Mouse (Mus musculus): ENCODE data around the gene Ptprc. TPM values are rescaled to one million over a fixed set of nuclear protein-coding genes. Genes with fewer than 3 reads are reported as not detected.

The Ptprc gene
- polyA plus RNA-seq, 1 experiment from 2014 or later = 4.6 TPM

DNA sequence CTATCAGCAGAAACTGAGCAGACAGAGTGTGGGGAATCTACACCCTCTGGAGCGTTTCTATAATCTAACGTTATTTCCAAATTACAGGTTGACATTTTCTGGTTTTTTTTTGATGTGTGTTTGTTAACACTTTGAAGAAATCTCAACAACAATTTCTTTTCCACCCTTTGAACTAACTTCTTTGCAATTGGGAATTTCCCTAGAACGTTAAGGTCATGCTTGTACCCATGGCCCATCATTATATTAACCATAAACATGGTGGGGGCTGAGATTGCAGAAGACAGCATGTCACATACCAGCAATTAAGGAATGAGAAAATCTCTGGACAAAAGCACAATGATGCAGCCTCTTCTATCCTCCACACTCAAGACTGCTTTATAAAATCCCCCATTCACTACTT lies 30.4 kb downstream of the Ptprc start:
- H3K4me3 ChIP-seq = no peak overlapping the region
- no peaks in the 10 kb centered on the region for H3K27me3 ChIP-seq
- H3K4me1 ChIP-seq = no peaks in the 10 kb centered on the region
- H3K9me3 ChIP-seq = no peaks in the 10 kb centered on the region
- ATAC-seq (ENCODE audit: insufficient number of reproducible peaks, low FRiP score, low TSS enrichment, low read depth) = no peak
- H3K36me3 ChIP-seq = no peaks in the 10 kb centered on the region
- H3K9ac ChIP-seq = no peak overlapping the region
- no peak overlapping the region for H3K27ac ChIP-seq
- no peak overlapping the region for H3K4me2 ChIP-seq
- WGBS = 79% methylated on average over 3 of the region's 3 CpGs

DNA sequence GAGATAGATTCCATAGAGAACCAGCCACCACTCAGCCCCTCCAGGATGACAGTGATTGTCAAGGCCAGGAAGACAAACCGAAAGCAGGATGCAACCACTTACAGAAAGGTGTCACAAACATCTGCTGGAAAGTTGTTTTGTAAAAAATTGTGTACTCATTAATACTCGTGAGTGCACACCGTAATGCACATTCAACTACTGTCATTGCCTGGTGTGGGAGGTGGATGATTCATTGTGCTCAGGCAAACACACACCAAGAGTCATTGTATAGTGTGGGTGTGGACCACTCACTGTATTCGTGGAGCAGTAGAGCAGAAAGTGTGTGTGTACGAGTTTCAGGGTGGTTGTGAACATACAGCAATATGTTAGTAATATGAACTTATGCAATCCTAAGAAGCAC lies 31.1 kb downstream of the Ptprc start:
- H3K27me3 ChIP-seq = no peaks in the 10 kb centered on the region

GRCm38 (mm10) chr1:138140769-138141168 lies 34.7 kb downstream of the Ptprc start:
- Histone ChIP-seq H3K4me3 (no peak overlapping the region), H3K4me2 (no peak overlapping the region), H3K27ac (no peak overlapping the region), H3K9me3 (no peaks in the 10 kb centered on the region), H3K9ac (no peak overlapping the region), H3K4me1 (peaks cover 4% of the 10 kb centered on the region; the same call in 1 of the 2 replicates), H3K27me3 (no peaks in the 10 kb centered on the region), H3K36me3 (no peaks in the 10 kb centered on the region)
- ATAC-seq (ENCODE audit: insufficient number of reproducible peaks, low FRiP score, low TSS enrichment, low read depth) = no peak
- WGBS = 88% methylated on average over 4 of the region's 4 CpGs

More for the DNA sequence above, 31.1 kb downstream of the Ptprc start:
- H3K4me3 ChIP-seq = no peak overlapping the region
- no peaks in the 10 kb centered on the region for H3K36me3 ChIP-seq
- ATAC-seq (ENCODE audit: insufficient number of reproducible peaks, low FRiP score, low TSS enrichment, low read depth) = no peak
- no peak overlapping the region for H3K27ac ChIP-seq
- no peaks in the 10 kb centered on the region for H3K4me1 ChIP-seq
- H3K9ac ChIP-seq = no peak overlapping the region
- H3K4me2 ChIP-seq = no peak overlapping the region
- WGBS = 81% methylated on average over 5 of the region's 5 CpGs
- H3K9me3 ChIP-seq = no peaks in the 10 kb centered on the region

DNA sequence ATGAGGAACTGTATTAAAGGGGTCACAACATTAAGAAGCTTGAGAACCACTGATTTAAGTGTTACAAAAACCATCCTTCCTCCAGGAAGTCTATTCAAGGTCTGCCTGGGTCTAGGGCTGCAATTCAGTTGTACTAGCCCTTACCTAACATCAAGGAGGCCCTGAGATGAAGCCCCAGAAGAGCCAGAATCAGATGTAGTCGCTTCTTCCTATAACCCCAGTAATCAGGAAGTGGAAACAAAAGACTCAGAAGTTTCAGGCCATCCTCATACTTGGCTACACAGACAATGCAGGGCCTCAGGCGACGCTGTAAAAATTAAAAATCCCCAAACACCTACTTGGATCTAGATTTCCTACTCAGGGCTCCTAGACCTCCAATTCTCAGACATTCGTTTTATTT lies 37.8 kb downstream of the Ptprc start:
- H3K27me3 ChIP-seq = no peaks in the 10 kb centered on the region
- peaks cover 7% of the 10 kb centered on the region; the same call in 1 of the 2 replicates for H3K4me1 ChIP-seq
- no peak for ATAC-seq (ENCODE audit: insufficient number of reproducible peaks, low FRiP score, low TSS enrichment, low read depth)
- no peak overlapping the region for H3K9ac ChIP-seq
- H3K27ac ChIP-seq = no peak overlapping the region
- no peak overlapping the region for H3K4me3 ChIP-seq
- H3K9me3 ChIP-seq = no peaks in the 10 kb centered on the region
- no peaks in the 10 kb centered on the region for H3K36me3 ChIP-seq
- WGBS = 91% methylated on average over 4 of the region's 4 CpGs
- H3K4me2 ChIP-seq = no peak overlapping the region

GRCm38 (mm10) chr1:138137024-138137577 lies 38.4 kb downstream of the Ptprc start:
- 93% methylated on average over 6 of the region's 6 CpGs for WGBS
- no peaks in the 10 kb centered on the region for H3K36me3 ChIP-seq

DNA sequence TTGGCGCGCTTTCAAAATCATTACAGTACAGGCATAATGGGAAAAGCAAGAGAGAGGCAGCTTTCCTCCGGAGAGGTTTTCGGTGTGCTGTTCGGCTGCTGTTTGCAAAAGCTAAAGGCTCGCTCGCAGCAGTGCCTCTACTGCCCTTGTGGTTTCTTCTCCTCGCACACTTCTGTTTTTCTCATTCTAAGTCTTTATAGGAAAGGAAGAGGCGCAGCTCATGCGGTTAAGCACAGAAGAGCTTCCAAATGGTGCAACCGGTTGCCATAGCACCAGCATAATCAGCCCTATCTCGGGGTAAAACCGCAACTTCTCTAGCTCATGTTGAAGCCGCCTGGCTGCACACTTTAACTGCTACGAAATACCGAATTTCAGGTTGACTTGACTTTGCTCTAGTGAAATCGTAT lies 39.1 kb downstream of the Ptprc start:
- Histone ChIP-seq H3K4me3 (peak overlapping the region; percentile 29), H3K27me3 (no peaks in the 10 kb centered on the region), H3K36me3 (no peaks in the 10 kb centered on the region), H3K9me3 (no peaks in the 10 kb centered on the region), H3K4me1 (peaks cover 7% of the 10 kb centered on the region; the same call in 1 of the 2 replicates), H3K4me2 (peak overlapping the region; percentile 40), H3K9ac (no peak overlapping the region), H3K27ac (0 out of 2 replicates have a peak overlapping the region, but pooled peaks have one; percentile 2)
- peak; percentile 14; the same call in 1 of the 2 replicates for ATAC-seq (ENCODE audit: insufficient number of reproducible peaks, low FRiP score, low TSS enrichment, low read depth)
- WGBS = 30% methylated on average over 17 of the region's 17 CpGs

More at GRCm38 (mm10) chr1:138137024-138137577, 38.4 kb downstream of the Ptprc start:
- no peak for ATAC-seq (ENCODE audit: insufficient number of reproducible peaks, low FRiP score, low TSS enrichment, low read depth)
- Histone ChIP-seq H3K9me3 (no peaks in the 10 kb centered on the region), H3K4me3 (no peak overlapping the region), H3K27ac (no peak overlapping the region), H3K4me2 (no peak overlapping the region), H3K4me1 (peaks cover 7% of the 10 kb centered on the region; the same call in 1 of the 2 replicates), H3K9ac (no peak overlapping the region), H3K27me3 (no peaks in the 10 kb centered on the region)

GRCm38 (mm10) chr1:138135637-138136372 lies 39.7 kb downstream of the Ptprc start:
- 0 out of 2 replicates have a peak overlapping the region, but pooled peaks have one; percentile 2 for H3K27ac ChIP-seq
- no peak overlapping the region for H3K9ac ChIP-seq
- peak overlapping the region; percentile 40 for H3K4me2 ChIP-seq
- no peaks in the 10 kb centered on the region for H3K9me3 ChIP-seq
- peaks cover 7% of the 10 kb centered on the region; the same call in 1 of the 2 replicates for H3K4me1 ChIP-seq
- 54% methylated on average over 9 of the region's 9 CpGs for WGBS
- no peaks in the 10 kb centered on the region for H3K36me3 ChIP-seq
- no peaks in the 10 kb centered on the region for H3K27me3 ChIP-seq
- H3K4me3 ChIP-seq = peak overlapping the region; percentile 29
- ATAC-seq (ENCODE audit: insufficient number of reproducible peaks, low FRiP score, low TSS enrichment, low read depth) = no peak

DNA sequence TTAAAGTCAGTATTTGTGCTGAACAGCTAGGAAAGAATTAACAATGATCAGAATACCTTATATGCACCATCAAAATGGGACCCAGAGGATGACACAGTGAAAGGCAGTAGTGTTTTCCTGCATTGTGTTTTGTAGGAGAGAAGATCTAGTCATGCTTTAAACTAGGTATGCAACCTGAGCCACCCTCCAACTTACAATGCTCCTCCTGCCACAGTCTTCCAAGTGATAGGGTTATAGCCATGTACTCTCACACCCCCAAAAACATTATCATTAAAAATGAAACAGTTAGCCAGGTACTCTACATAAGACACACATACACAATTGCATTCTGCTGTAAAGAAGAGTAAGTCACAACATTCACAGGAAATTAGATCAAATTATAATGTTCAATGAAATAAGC lies 40.4 kb downstream of the Ptprc start:
- no peak overlapping the region for H3K4me3 ChIP-seq
- no peak overlapping the region for H3K4me2 ChIP-seq
- no peaks in the 10 kb centered on the region for H3K27me3 ChIP-seq
- H3K36me3 ChIP-seq = no peaks in the 10 kb centered on the region
- no peak overlapping the region for H3K9ac ChIP-seq
- ATAC-seq (ENCODE audit: insufficient number of reproducible peaks, low FRiP score, low TSS enrichment, low read depth) = no peak
- peaks cover 7% of the 10 kb centered on the region; the same call in 1 of the 2 replicates for H3K4me1 ChIP-seq
- no peaks in the 10 kb centered on the region for H3K9me3 ChIP-seq
- H3K27ac ChIP-seq = no peak overlapping the region

GRCm38 (mm10) chr1:138134324-138134723 lies 41.2 kb downstream of the Ptprc start:
- ATAC-seq (ENCODE audit: insufficient number of reproducible peaks, low FRiP score, low TSS enrichment, low read depth) = no peak
- Histone ChIP-seq H3K27ac (no peak overlapping the region), H3K9me3 (no peaks in the 10 kb centered on the region), H3K4me1 (peaks cover 7% of the 10 kb centered on the region; the same call in 1 of the 2 replicates), H3K4me2 (no peak overlapping the region), H3K36me3 (no peaks in the 10 kb centered on the region), H3K9ac (no peak overlapping the region), H3K27me3 (no peaks in the 10 kb centered on the region), H3K4me3 (no peak overlapping the region)
- WGBS = 75% methylated on average over 6 of the region's 6 CpGs

DNA sequence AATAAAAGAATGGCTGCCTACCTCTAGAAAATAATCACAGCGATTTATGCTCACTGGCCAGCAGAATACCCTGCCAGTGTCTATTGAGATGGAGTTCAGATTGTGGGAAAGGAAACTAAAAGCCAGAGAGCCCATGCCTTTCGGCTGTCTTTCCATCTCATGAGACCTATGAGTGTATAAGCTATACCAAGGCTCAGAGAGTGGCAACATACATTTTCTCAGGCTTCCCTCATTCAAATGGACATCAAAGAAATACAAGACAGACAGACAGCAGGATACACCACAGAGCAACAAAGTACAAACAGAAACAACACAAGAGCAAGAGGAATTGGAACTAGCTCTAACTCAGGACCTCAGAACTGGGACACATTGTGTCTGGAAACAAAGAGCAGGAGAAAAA lies 43.8 kb downstream of the Ptprc start:
- H3K9me3 ChIP-seq = no peaks in the 10 kb centered on the region
- no peak overlapping the region for H3K27ac ChIP-seq
- H3K36me3 ChIP-seq = no peaks in the 10 kb centered on the region
- no peak overlapping the region for H3K9ac ChIP-seq
- 84% methylated on average over 2 of the region's 2 CpGs for WGBS
- no peaks in the 10 kb centered on the region for H3K27me3 ChIP-seq
- no peak for ATAC-seq (ENCODE audit: insufficient number of reproducible peaks, low FRiP score, low TSS enrichment, low read depth)
- H3K4me3 ChIP-seq = no peak overlapping the region
- peaks cover 7% of the 10 kb centered on the region; the same call in 1 of the 2 replicates for H3K4me1 ChIP-seq
- H3K4me2 ChIP-seq = no peak overlapping the region

DNA sequence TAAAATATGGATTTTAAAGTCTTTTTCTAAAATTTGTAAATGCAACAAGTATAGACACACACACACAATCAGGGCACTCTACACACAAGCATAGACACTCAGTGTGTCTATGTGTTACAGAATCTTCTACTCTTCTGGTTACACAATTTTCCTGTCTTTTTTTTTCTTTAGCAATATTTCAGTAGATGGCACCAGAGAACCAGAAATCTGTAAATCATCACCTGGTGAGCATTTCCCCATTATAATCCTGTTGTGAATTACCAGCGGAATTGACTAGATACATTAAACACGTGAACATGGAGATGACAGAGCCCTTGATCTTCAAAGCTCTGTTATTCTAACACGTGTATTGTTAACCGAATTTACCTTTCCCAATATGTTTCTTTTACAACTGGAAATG lies 45.4 kb downstream of the Ptprc start:
- Histone ChIP-seq H3K27ac (no peak overlapping the region), H3K4me2 (no peak overlapping the region), H3K36me3 (no peaks in the 10 kb centered on the region), H3K27me3 (no peaks in the 10 kb centered on the region), H3K4me3 (no peak overlapping the region), H3K9me3 (no peaks in the 10 kb centered on the region), H3K4me1 (no peaks in the 10 kb centered on the region), H3K9ac (no peak overlapping the region)
- no peak for ATAC-seq (ENCODE audit: insufficient number of reproducible peaks, low FRiP score, low TSS enrichment, low read depth)
- 23% methylated on average over 4 of the region's 4 CpGs for WGBS

- H3K9ac ChIP-seq = no peak overlapping the region
- no peak for ATAC-seq (ENCODE audit: insufficient number of reproducible peaks, low FRiP score, low TSS enrichment, low read depth)
- 67% methylated on average over 8 of the region's 8 CpGs for WGBS
- no peaks in the 10 kb centered on the region for H3K36me3 ChIP-seq
- H3K4me3 ChIP-seq = no peak overlapping the region
- no peaks in the 10 kb centered on the region for H3K27me3 ChIP-seq
- no peaks in the 10 kb centered on the region for H3K4me1 ChIP-seq
- H3K27ac ChIP-seq = no peak overlapping the region
- no peaks in the 10 kb centered on the region for H3K9me3 ChIP-seq
- H3K4me2 ChIP-seq = no peak overlapping the region
These were observed 48.7 kb downstream of the Ptprc start for GRCm38 (mm10) chr1:138126843-138127242.
